Mouse (Mus musculus) midbrain, embryonic 16.5 days (tissue): ENCODE measurements around the gene Pamr1. TPM values are rescaled to one million over a fixed set of nuclear protein-coding genes. Genes with fewer than 3 reads are reported as not detected.

ENCODE experiments used
- ATAC-seq: fragments of 200-750 bp; cut with Nextera tagmentation; 2 replicates; pipeline ENCODE4 v1.8.0; 2017; ENCODE audit warnings: moderate TSS enrichment
- H3K27ac ChIP-seq: fragments of 300-500 bp; sonication (generic); 2 replicates; pipeline ENCODE4 v1.5.1; 2014; ENCODE audit warnings: mild to moderate bottlenecking, low read length, mixed read lengths
- H3K27me3 ChIP-seq: fragments of 300-500 bp; sonication (generic); 2 replicates; pipeline ENCODE4 v1.6.1; 2014; ENCODE audit warnings: low read depth, low read length, mixed read lengths; ENCODE audit not compliant: control insufficient read depth, insufficient read depth
- H3K36me3 ChIP-seq: fragments of 300-500 bp; sonication (generic); 2 replicates; pipeline ENCODE4 v1.6.1; 2014; ENCODE audit warnings: mild to moderate bottlenecking, low read length, moderate library complexity, mixed read lengths; ENCODE audit not compliant: control insufficient read depth, insufficient read depth
- H3K4me1 ChIP-seq: fragments of 300-500 bp; sonication (generic); 2 replicates; pipeline ENCODE4 v1.6.1; 2014; ENCODE audit warnings: mild to moderate bottlenecking, low read length, mixed read lengths; ENCODE audit not compliant: control insufficient read depth, insufficient read depth
- H3K4me2 ChIP-seq: fragments of 300-500 bp; sonication (generic); 2 replicates; pipeline ENCODE4 v1.6.1; 2014; ENCODE audit warnings: mild to moderate bottlenecking, low read length, mixed read lengths
- H3K4me3 ChIP-seq: fragments of 300-500 bp; sonication (generic); 2 replicates; pipeline ENCODE4 v1.5.1; 2014; ENCODE audit warnings: low read depth, mild to moderate bottlenecking, low read length, moderate library complexity, mixed read lengths
- H3K9ac ChIP-seq: fragments of 300-500 bp; sonication (generic); 2 replicates; pipeline ENCODE4 v1.6.1; 2014; ENCODE audit warnings: low read depth, low read length, mixed read lengths
- H3K9me3 ChIP-seq: fragments of 300-500 bp; sonication (generic); replicated peaks from 2 replicates; pipeline ENCODE4 v1.6.1; 2014; ENCODE audit warnings: mild to moderate bottlenecking, low read length, mixed read lengths; ENCODE audit not compliant: control insufficient read depth, poor library complexity, severe bottlenecking
- WGBS: fragments of 180-500 bp; shearing (Covaris S2); extraction: QIAGEN DNeasy Blood & Tissue Kit; methylation state at CpG from one replicate; pipeline ENCODE4 v1.1.7; 2014; 5-methylcytosine and 5-hydroxymethylcytosine counted together
- polyA plus RNA-seq: library from polyadenylated mRNA; unstranded; fragments of >200 nt; fragmentation: Nextera tagmentation; extraction: Ambion mirVana; gene quantifications from 2 replicates; pipeline ENCODE4 v1.2.1, GENCODE M21; 2015

Gene Pamr1
- polyA plus RNA-seq: 8.4 and 9.8 TPM in 2 replicates

- Histone ChIP-seq H3K4me1 (peaks cover 8% of the 10 kb centered on the region), H3K4me3 (peak within 1 kb of the TSS; percentile 53), H3K27ac (no peak within 1 kb of the TSS), H3K36me3 (no peaks in the 10 kb centered on the region), H3K9me3 (no peaks in the 10 kb centered on the region), H3K9ac (peak within 1 kb of the TSS; percentile 71), H3K27me3 (no peaks in the 10 kb centered on the region), H3K4me2 (peak within 1 kb of the TSS; percentile 71)
- WGBS: 2% methylated on average over 26 of the region's 26 CpGs
- ATAC-seq: peak; percentile 80
Measured at GRCm38 (mm10) chr2:102549611-102550266, at the start of gene Pamr1. Gene Pamr1, plus strand, starts transcription at chr2:102550012.

DNA sequence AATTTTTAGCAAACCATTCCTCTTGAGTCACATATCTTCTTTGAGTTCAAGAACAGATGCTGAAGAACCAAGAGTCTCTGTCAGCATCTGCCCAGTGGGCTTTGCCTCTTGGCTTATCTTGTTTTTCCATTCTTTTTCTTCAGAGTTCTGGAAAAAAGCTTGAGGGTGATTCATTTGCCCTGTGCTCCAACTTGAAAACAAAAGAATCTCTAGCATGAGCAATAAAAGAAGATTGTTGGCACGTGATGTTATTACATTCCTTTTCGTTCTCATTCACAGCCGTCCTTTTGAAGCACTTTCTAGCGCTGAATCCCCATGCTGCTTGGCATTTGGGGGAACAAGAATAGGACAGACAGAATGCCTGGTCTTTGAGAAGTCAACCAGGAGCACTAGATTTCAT lies 42.2 kb upstream of the Pamr1 start:
- WGBS: 70% methylated on average over 4 of the region's 4 CpGs
- Histone ChIP-seq H3K4me3 (no peak overlapping the region), H3K9me3 (no peaks in the 10 kb centered on the region), H3K4me1 (no peaks in the 10 kb centered on the region), H3K9ac (no peak overlapping the region), H3K36me3 (no peaks in the 10 kb centered on the region), H3K4me2 (no peak overlapping the region), H3K27me3 (no peaks in the 10 kb centered on the region), H3K27ac (no peak overlapping the region)
- ATAC-seq: no peak

DNA sequence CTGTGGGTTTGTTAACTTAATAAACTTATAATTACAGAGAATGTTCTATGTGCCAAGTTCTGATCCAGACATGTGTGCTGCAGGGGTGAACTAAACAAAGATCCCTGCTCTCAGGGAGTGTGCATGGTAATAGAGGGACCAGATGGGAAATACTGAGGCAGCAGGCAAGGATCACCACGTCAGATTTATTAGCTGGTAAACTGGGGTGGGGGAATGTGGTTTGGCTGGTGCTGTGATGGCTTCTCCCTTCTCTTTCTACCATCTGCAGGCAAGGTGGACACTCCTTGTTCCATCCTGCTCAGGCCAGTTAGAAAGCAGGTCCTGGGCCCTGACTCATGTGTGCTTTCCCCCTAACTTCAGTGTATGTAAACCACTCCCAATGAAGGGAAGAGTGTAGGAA lies 41.7 kb upstream of the Pamr1 start:
- Histone ChIP-seq H3K4me3 (no peak overlapping the region), H3K4me2 (no peak overlapping the region), H3K36me3 (no peaks in the 10 kb centered on the region), H3K9me3 (no peaks in the 10 kb centered on the region), H3K9ac (no peak overlapping the region), H3K4me1 (no peaks in the 10 kb centered on the region), H3K27ac (no peak overlapping the region), H3K27me3 (no peaks in the 10 kb centered on the region)
- WGBS: 70% methylated on average over 1 of the region's 1 CpGs
- no peak for ATAC-seq

DNA sequence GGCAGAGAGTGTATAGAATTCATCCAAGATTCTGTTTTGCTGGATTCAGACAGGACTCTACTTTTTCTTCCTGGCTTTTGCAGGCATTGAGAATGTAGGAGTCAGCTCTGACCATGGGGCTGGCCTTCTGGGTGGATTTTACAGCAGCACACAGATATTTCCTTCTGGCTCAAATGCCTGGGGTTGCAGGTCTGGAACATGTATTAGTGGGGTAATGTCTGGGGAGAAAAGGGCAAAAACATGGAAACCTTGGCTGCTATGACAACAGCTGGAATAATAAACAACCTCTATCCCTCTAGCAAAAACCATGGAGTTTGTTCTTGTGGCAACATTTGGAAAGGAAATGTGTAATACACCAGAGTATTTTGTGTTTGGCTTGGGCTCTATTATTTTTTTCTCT lies 29.9 kb upstream of the Pamr1 start:
- no peak overlapping the region for H3K9ac ChIP-seq
- no peak for ATAC-seq

DNA sequence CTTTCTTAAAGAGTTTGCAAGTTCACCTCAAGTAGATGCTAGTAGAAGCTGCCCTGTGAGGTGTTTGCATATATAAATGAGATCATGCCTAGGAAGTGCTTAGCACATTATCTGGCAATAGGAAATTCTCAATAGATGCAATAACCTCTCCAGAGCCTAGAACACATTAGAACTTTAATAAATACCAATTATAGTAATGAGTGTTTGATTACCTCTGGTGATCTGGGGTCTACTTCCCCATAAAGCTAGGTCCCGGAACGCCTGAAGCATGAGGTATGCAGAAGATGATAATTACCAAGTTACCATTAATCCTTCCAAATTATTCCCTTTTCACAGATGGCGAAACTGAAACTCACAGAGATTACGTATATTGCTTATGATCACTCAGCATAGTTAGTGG lies 22.2 kb upstream of the Pamr1 start:
- 86% methylated on average over 4 of the region's 4 CpGs for WGBS
- H3K36me3 ChIP-seq: no peaks in the 10 kb centered on the region
- no peak overlapping the region for H3K4me3 ChIP-seq
- H3K4me1 ChIP-seq: no peaks in the 10 kb centered on the region
- ATAC-seq: no peak
- no peaks in the 10 kb centered on the region for H3K9me3 ChIP-seq
- no peak overlapping the region for H3K4me2 ChIP-seq
- H3K9ac ChIP-seq: no peak overlapping the region
- no peak overlapping the region for H3K27ac ChIP-seq
- H3K27me3 ChIP-seq: no peaks in the 10 kb centered on the region

More for the DNA sequence above, 29.9 kb upstream of the Pamr1 start:
- Histone ChIP-seq H3K4me2 (no peak overlapping the region), H3K27ac (no peak overlapping the region), H3K36me3 (no peaks in the 10 kb centered on the region), H3K9me3 (no peaks in the 10 kb centered on the region), H3K4me1 (no peaks in the 10 kb centered on the region), H3K4me3 (no peak overlapping the region), H3K27me3 (no peaks in the 10 kb centered on the region)

DNA sequence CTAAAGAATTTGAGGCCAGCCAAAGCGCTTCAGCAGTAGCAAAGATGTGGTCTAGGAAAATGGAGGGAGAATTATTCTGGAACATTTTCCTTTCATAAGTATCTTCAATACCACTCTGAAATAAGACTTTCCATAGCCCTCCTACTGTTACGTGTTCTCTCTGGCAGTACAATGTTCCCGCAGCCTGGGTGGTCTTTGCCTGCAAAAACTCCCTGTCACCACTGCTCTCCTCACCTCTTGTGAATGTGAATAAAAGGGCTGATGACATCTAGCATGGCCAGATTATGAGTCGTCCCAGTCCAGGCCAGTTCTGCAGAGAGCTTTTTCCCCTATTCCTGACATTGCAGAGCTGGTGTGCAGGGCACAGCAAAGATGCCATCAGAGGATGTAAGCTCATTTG lies 16.4 kb upstream of the Pamr1 start:
- H3K9me3 ChIP-seq: no peaks in the 10 kb centered on the region
- WGBS: 61% methylated on average over 4 of the region's 4 CpGs
- no peak overlapping the region for H3K4me3 ChIP-seq
- H3K27me3 ChIP-seq: no peaks in the 10 kb centered on the region
- no peak for ATAC-seq
- H3K4me2 ChIP-seq: no peak overlapping the region
- no peak overlapping the region for H3K27ac ChIP-seq
- H3K4me1 ChIP-seq: no peaks in the 10 kb centered on the region
- H3K9ac ChIP-seq: no peak overlapping the region
- no peaks in the 10 kb centered on the region for H3K36me3 ChIP-seq

- H3K4me3 ChIP-seq: no peak overlapping the region
- H3K4me2 ChIP-seq: no peak overlapping the region
- no peak for ATAC-seq
- H3K36me3 ChIP-seq: no peaks in the 10 kb centered on the region
- H3K9ac ChIP-seq: no peak overlapping the region
- 80% methylated on average over 3 of the region's 3 CpGs for WGBS
- no peaks in the 10 kb centered on the region for H3K27me3 ChIP-seq
- H3K27ac ChIP-seq: no peak overlapping the region
- no peaks in the 10 kb centered on the region for H3K4me1 ChIP-seq
- H3K9me3 ChIP-seq: no peaks in the 10 kb centered on the region
Measured at GRCm38 (mm10) chr2:102536766-102537165, 13.0 kb upstream of the Pamr1 start.

DNA sequence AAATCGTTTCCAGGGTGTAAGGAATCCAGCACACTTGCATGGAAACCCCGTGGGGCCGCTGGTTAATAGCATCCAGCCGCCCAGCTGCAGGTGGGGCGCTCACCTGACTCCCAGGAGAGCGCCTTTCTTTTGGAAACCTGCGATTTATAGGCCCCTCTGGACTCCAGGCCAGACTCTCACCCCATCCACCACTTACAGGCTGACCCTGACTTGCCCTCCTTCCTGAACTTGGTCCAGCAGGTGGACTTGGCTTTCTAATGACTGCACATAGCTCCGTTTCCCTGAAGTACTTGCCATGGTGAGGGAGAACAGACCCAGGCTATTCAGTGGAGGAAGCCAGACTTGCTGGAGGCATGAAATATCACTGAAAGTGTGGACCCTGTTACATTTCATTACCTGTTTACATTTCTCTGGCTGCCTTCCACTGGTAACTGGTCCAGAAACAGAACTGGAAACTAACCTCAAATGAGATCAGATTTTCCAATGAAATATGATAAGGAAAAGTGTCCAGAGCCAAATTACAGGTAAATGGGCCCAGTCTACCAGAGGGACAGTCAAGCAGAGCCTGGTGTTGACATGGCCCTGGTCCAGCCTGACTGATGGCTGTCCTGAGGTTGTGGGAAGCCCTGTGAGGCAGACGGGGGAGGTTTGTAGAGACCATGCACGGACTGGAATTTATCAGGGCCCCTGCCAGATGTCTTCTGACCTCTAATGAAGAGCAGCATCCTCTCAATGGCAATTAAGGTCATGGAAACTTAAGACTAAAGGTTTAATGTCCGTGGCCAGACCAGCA lies 9.2 kb upstream of the Pamr1 start:
- no peaks in the 10 kb centered on the region for H3K9me3 ChIP-seq
- H3K9ac ChIP-seq: no peak overlapping the region
- 64% methylated on average over 11 of the region's 11 CpGs for WGBS
- ATAC-seq: no peak
- no peak overlapping the region for H3K4me2 ChIP-seq
- H3K36me3 ChIP-seq: no peaks in the 10 kb centered on the region
- no peaks in the 10 kb centered on the region for H3K4me1 ChIP-seq
- H3K27me3 ChIP-seq: no peaks in the 10 kb centered on the region
- H3K4me3 ChIP-seq: no peak overlapping the region
- H3K27ac ChIP-seq: no peak overlapping the region

DNA sequence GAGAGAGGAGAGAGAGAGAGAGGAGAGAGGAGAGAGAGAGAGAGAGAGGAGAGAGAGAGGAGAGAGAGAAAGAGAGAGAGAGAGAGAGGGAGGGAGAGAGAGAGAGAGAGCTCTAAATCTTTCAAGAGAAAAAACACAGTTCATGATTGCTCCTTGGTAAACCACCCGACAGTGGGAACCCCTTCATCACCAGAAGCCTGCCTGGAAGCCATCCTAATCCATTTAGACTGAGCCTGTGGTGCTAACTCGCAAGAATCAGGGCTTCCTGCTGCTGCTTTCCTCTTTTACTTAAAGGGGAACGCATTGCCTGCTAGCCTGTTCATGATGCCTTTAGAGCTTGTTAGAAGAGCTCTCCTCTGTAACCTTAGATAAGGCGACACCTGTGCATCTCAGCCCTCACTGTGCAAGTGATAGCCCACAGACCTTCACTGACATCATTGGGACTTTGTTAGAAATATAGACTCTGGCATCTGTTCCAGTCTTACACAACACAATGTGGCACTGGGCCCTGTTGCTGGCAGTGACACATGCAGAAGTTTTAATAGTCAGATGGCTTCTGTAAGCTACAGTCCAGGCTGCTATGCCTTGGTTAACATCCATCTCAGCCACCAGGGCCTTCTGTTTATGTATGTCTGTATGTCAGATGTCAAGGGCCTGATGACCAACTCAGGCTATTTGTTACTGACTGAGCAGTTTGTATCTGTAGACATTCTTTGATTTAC lies 8.2 kb upstream of the Pamr1 start:
- no peak overlapping the region for H3K9ac ChIP-seq
- H3K4me2 ChIP-seq: no peak overlapping the region
- no peaks in the 10 kb centered on the region for H3K36me3 ChIP-seq
- no peaks in the 10 kb centered on the region for H3K4me1 ChIP-seq
- WGBS: 27% methylated on average over 4 of the region's 4 CpGs
- no peaks in the 10 kb centered on the region for H3K9me3 ChIP-seq
- H3K27ac ChIP-seq: no peak overlapping the region
- H3K4me3 ChIP-seq: no peak overlapping the region
- no peak for ATAC-seq
- H3K27me3 ChIP-seq: no peaks in the 10 kb centered on the region
